Mouse (Mus musculus) embryonic fibroblast, embryonic 13.5 days (primary cell): ENCODE data around the gene Evi2b. TPM values are rescaled to one million over a fixed set of nuclear protein-coding genes. Genes with fewer than 3 reads are reported as not detected.

ENCODE experiments used
- H3K27ac ChIP-seq: 2 replicates; pipeline ENCODE4 v1.5.1; 2012; ENCODE audit warnings: low read length, control low read depth, inconsistent platforms; ENCODE audit not compliant: insufficient read depth
- H3K4me1 ChIP-seq: 2 replicates; pipeline ENCODE4 v1.6.1; 2011; ENCODE audit warnings: low read length; ENCODE audit not compliant: control insufficient read depth, insufficient read depth
- H3K4me3 ChIP-seq: 2 replicates; pipeline ENCODE4 v1.5.1; 2011; ENCODE audit warnings: mild to moderate bottlenecking, control low read depth, low read length; ENCODE audit not compliant: insufficient read depth
- CTCF ChIP-seq: IDR thresholded peaks from 2 replicates; pipeline ENCODE4 v1.5.1; 2011; ENCODE audit warnings: mild to moderate bottlenecking, control low read depth, low read length, moderate library complexity, borderline replicate concordance; ENCODE audit not compliant: insufficient read depth
- POLR2A ChIP-seq: IDR thresholded peaks from 2 replicates; pipeline ENCODE4 v1.6.1; 2011; ENCODE audit warnings: low read depth, mild to moderate bottlenecking, control low read depth, low read length, moderate library complexity
- polyA plus RNA-seq: library from polyadenylated mRNA; stranded (reverse); fragments of >200 nt; gene quantifications from 2 replicates; pipeline ENCODE4 v1.2.4, GENCODE M21; 2011; ENCODE audit warnings: low read depth; ENCODE audit not compliant: missing spikeins, insufficient read length

Gene Evi2b
- polyA plus RNA-seq, 1 experiment: 1.4 TPM

GRCm38 (mm10) chr11:79524310-79524575 is 681 bp upstream of the Evi2b start:
- peaks cover 2% of the 10 kb centered on the region; the same call in 1 of the 2 replicates for H3K4me1 ChIP-seq
- TF ChIP-seq POLR2A (no peak), CTCF (no peak)
- no peak overlapping the region for H3K4me3 ChIP-seq

GRCm38 (mm10) chr11:79522944-79523343 is 618 bp downstream of the Evi2b start:
- TF ChIP-seq POLR2A (no peak), CTCF (no peak)
- H3K4me3 ChIP-seq: no peak overlapping the region
- H3K4me1 ChIP-seq: peaks cover 3% of the 10 kb centered on the region; the same call in 1 of the 2 replicates
- H3K27ac ChIP-seq: no peak overlapping the region

More at GRCm38 (mm10) chr11:79524310-79524575, 681 bp upstream of the Evi2b start:
- H3K27ac ChIP-seq: no peak overlapping the region

GRCm38 (mm10) chr11:79521930-79522329 is 1.6 kb downstream of the Evi2b start:
- TF ChIP-seq POLR2A: no peak
- TF ChIP-seq CTCF: no peak
- Histone ChIP-seq H3K4me3 (no peak overlapping the region), H3K4me1 (peaks cover 3% of the 10 kb centered on the region; the same call in 1 of the 2 replicates), H3K27ac (no peak overlapping the region)

- H3K27ac ChIP-seq: no peak overlapping the region
- H3K4me3 ChIP-seq: no peak overlapping the region
- TF ChIP-seq POLR2A (no peak), CTCF (no peak)
- peaks cover 3% of the 10 kb centered on the region; the same call in 1 of the 2 replicates for H3K4me1 ChIP-seq
Observed at GRCm38 (mm10) chr11:79520772-79521171, 2.8 kb downstream of the Evi2b start.

- Histone ChIP-seq H3K4me3 (no peak overlapping the region), H3K27ac (peak overlapping the region; percentile 87), H3K4me1 (peaks cover 6% of the 10 kb centered on the region)
- TF ChIP-seq CTCF (no peak), POLR2A (no peak)
Observed at GRCm38 (mm10) chr11:79519878-79520291, 3.7 kb downstream of the Evi2b start.

GRCm38 (mm10) chr11:79519299-79519698 is 4.3 kb downstream of the Evi2b start:
- Histone ChIP-seq H3K27ac (peak overlapping the region; percentile 84), H3K4me3 (no peak overlapping the region), H3K4me1 (peaks cover 6% of the 10 kb centered on the region)
- TF ChIP-seq POLR2A (no peak), CTCF (no peak)

- TF ChIP-seq CTCF: no peak
- TF ChIP-seq POLR2A: no peak
- Histone ChIP-seq H3K4me1 (peaks cover 4% of the 10 kb centered on the region), H3K27ac (no peak overlapping the region), H3K4me3 (no peak overlapping the region)
Observed at GRCm38 (mm10) chr11:79515798-79516197, 7.8 kb downstream of the Evi2b start.

GRCm38 (mm10) chr11:79515331-79515730 is 8.2 kb downstream of the Evi2b start:
- TF ChIP-seq POLR2A: no peak
- TF ChIP-seq CTCF: no peak
- H3K27ac ChIP-seq: no peak overlapping the region
- H3K4me3 ChIP-seq: no peak overlapping the region
- H3K4me1 ChIP-seq: peaks cover 4% of the 10 kb centered on the region

GRCm38 (mm10) chr11:79511970-79512369 is 11.6 kb downstream of the Evi2b start:
- Histone ChIP-seq H3K4me1 (peaks cover 3% of the 10 kb centered on the region), H3K27ac (no peak overlapping the region), H3K4me3 (no peak overlapping the region)
- TF ChIP-seq POLR2A: no peak
- no peak for TF ChIP-seq CTCF

GRCm38 (mm10) chr11:79504506-79504905 is 19.1 kb downstream of the Evi2b start:
- no peak overlapping the region for H3K27ac ChIP-seq
- no peaks in the 10 kb centered on the region for H3K4me1 ChIP-seq
- TF ChIP-seq CTCF (no peak), POLR2A (no peak)

GRCm38 (mm10) chr11:79503845-79504244 is 19.7 kb downstream of the Evi2b start, which contains the start of gene Omg:
Omg (minus strand) TSS chr11:79504084.
- no peaks in the 10 kb centered on the region for H3K4me1 ChIP-seq
- TF ChIP-seq POLR2A: no peak
- TF ChIP-seq CTCF: no peak
- H3K27ac ChIP-seq: no peak within 1 kb of the TSS
- no peak within 1 kb of the TSS for H3K4me3 ChIP-seq

More at GRCm38 (mm10) chr11:79504506-79504905, 19.1 kb downstream of the Evi2b start:
- no peak overlapping the region for H3K4me3 ChIP-seq
